Comparison of ENCODE assay signal across 23 mouse cellular contexts in the genomic region with DNA sequence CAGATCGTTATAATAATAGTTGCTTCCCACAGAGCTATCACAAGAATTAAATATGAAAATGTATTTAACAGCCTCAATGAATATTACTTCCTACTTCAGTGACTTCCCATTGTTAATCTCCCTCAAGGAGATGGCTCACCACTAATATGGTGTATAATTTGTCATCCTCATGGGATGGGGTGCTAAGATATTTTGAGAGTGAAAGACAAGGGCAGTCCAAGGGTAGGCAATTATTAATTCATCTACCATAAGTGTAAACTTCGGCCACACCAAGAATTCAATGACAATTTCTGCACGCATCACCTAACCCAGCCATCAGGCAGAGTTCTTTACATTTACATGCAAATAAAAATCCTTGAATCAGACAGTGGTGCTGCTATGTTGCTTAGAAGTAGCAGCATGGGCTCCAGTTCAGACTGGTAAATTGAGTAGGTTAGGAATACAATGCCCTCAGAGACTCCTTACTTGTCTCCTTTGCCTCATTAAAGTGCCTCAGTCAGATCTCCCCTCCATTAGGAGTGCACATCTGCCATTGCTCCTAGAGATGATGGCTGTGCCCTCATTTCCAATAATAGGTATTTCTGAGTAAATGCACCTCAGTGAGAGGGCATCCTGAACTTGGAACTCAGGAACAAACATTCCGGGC.
DNase-seq lines count a peak whose midpoint lies in the region; ATAC-seq lines count a peak whose summit lies in the region.
"Had no signal": no experiment of that assay in that cellular context is flagged by ENCODE, and none has a peak within 500 bp of the region (broad histone marks: within the 10 kb centered on the region; RNA-seq: fewer than 3 reads in every experiment).

No protein-coding gene starts in this region.

- H3K27me3 ChIP-seq in embryonic facial prominence, embryonic 14.5 days (replicated peaks; ENCODE audit: control insufficient read depth, insufficient read depth, low read length), result no peaks in the 10 kb centered on the region
- no peaks in the 10 kb centered on the region for H3K27me3 ChIP-seq in embryonic facial prominence, embryonic 10.5 days (replicated peaks; ENCODE audit: low read depth, poor library complexity, severe bottlenecking)
- no peaks in the 10 kb centered on the region for H3K27me3 ChIP-seq in hindbrain, embryonic 13.5 days
- H3K27me3 ChIP-seq in hindbrain, embryonic 10.5 days (ENCODE audit: insufficient read depth, poor library complexity, severe bottlenecking), result no peaks in the 10 kb centered on the region
- H3K27me3 ChIP-seq: forebrain, embryonic 15.5 days; intestine, embryonic 15.5 days; neural tube, embryonic 13.5 days had no signal

- no peak overlapping the region for H3K27ac ChIP-seq in embryonic facial prominence, embryonic 14.5 days (replicated peaks; ENCODE audit: low read depth, low read length)
- H3K27ac ChIP-seq in embryonic facial prominence, embryonic 10.5 days (replicated peaks), result no peak overlapping the region
- no peak overlapping the region for H3K27ac ChIP-seq in hindbrain, embryonic 13.5 days
- H3K27ac ChIP-seq in hindbrain, embryonic 10.5 days, result no peak overlapping the region
- H3K27ac ChIP-seq: forebrain, embryonic 15.5 days; intestine, embryonic 15.5 days; neural tube, embryonic 13.5 days had no signal

- no peak overlapping the region for H3K4me2 ChIP-seq in embryonic facial prominence, embryonic 14.5 days (ENCODE audit: low read depth, low read length)
- no peak overlapping the region for H3K4me2 ChIP-seq in hindbrain, embryonic 13.5 days
- H3K4me2 ChIP-seq: forebrain, embryonic 15.5 days; heart, embryonic 11.5 days; intestine, embryonic 15.5 days; neural tube, embryonic 13.5 days had no signal

- no peaks in the 10 kb centered on the region for H3K4me1 ChIP-seq in embryonic facial prominence, embryonic 14.5 days (ENCODE audit: control insufficient read depth, insufficient read depth, low read length)
- no peaks in the 10 kb centered on the region for H3K4me1 ChIP-seq in embryonic facial prominence, embryonic 10.5 days
- 0 out of 2 replicates have a peak, but pooled peaks cover 3% of the 10 kb centered on the region for H3K4me1 ChIP-seq in hindbrain, embryonic 13.5 days (replicated peaks)
- H3K4me1 ChIP-seq in hindbrain, embryonic 10.5 days (replicated peaks), result no peaks in the 10 kb centered on the region
- H3K4me1 ChIP-seq: forebrain, embryonic 15.5 days; intestine, embryonic 15.5 days; neural tube, embryonic 13.5 days had no signal

- H3K9me3 ChIP-seq in embryonic facial prominence, embryonic 14.5 days (ENCODE audit: control insufficient read depth, low read length), result no peaks in the 10 kb centered on the region
- no peaks in the 10 kb centered on the region for H3K9me3 ChIP-seq in embryonic facial prominence, embryonic 10.5 days
- no peaks in the 10 kb centered on the region for H3K9me3 ChIP-seq in hindbrain, embryonic 13.5 days
- H3K9me3 ChIP-seq in hindbrain, embryonic 10.5 days, result no peaks in the 10 kb centered on the region
- H3K9me3 ChIP-seq: forebrain, embryonic 15.5 days; intestine, embryonic 15.5 days; neural tube, embryonic 13.5 days had no signal

- no peaks in the 10 kb centered on the region for H3K36me3 ChIP-seq in embryonic facial prominence, embryonic 14.5 days (ENCODE audit: control insufficient read depth, insufficient read depth, low read length)
- H3K36me3 ChIP-seq in embryonic facial prominence, embryonic 10.5 days (replicated peaks), result no peaks in the 10 kb centered on the region
- no peaks in the 10 kb centered on the region for H3K36me3 ChIP-seq in hindbrain, embryonic 13.5 days
- H3K36me3 ChIP-seq in hindbrain, embryonic 10.5 days, result no peaks in the 10 kb centered on the region
- H3K36me3 ChIP-seq: forebrain, embryonic 15.5 days; intestine, embryonic 15.5 days; neural tube, embryonic 13.5 days had no signal

- WGBS in embryonic facial prominence, embryonic 14.5 days, result 83% methylated on average over 4 of the region's 4 CpGs
- WGBS in embryonic facial prominence, embryonic 10.5 days, result 87% methylated on average over 4 of the region's 4 CpGs
- WGBS in hindbrain, embryonic 13.5 days, result 71% methylated on average over 4 of the region's 4 CpGs
- 77% methylated on average over 4 of the region's 4 CpGs for WGBS in hindbrain, embryonic 10.5 days

- H3K4me3 ChIP-seq in embryonic facial prominence, embryonic 14.5 days (ENCODE audit: low read depth, low read length), result no peak overlapping the region
- no peak overlapping the region for H3K4me3 ChIP-seq in embryonic facial prominence, embryonic 10.5 days
- H3K4me3 ChIP-seq in hindbrain, embryonic 13.5 days, result no peak overlapping the region
- H3K4me3 ChIP-seq in hindbrain, embryonic 10.5 days, result no peak overlapping the region
- H3K4me3 ChIP-seq: forebrain, embryonic 15.5 days; intestine, embryonic 15.5 days; myocyte; neural tube, embryonic 13.5 days had no signal

- peak; percentile 87 for ATAC-seq in embryonic facial prominence, embryonic 14.5 days (ENCODE audit: low read depth)
- ATAC-seq in hindbrain, embryonic 13.5 days (ENCODE audit: low FRiP score), result peak; percentile 49; the same call in 1 of the 2 replicates
- ATAC-seq: forebrain, embryonic 15.5 days; intestine, embryonic 15.5 days had no signal

- peak; percentile 26 for DNase-seq in embryonic facial prominence, embryonic 14.5 days (ENCODE audit: low spot score)
- no peak for DNase-seq in embryonic facial prominence, embryonic 10.5 days (ENCODE audit: low spot score)
- DNase-seq in hindbrain, embryonic 10.5 days (ENCODE audit: low spot score), result no peak
- DNase-seq in brain, adult 2 months (ENCODE audit: low read depth, low spot score), result peak; percentile 8
- peak; percentile 20 for DNase-seq in retina, postnatal 1 day
- no peak for DNase-seq in spleen, postnatal 14 days (ENCODE audit: low spot score in 2 of 2)
- DNase-seq: adrenal gland, postnatal 10 days; cerebellum, adult 11 months; cerebellum, adult 9-11 months; gastrocnemius, postnatal 14 days; heart, adult 11 months; kidney, adult 9 months; kidney, postnatal 14 days; lung, postnatal 4 days; right cerebral cortex, adult 18-20 months; thymus, adult 18-20 months; thymus, postnatal 4 days had no signal

- no peak overlapping the region for H3K9ac ChIP-seq in embryonic facial prominence, embryonic 14.5 days (ENCODE audit: low read depth, low read length)
- no peak overlapping the region for H3K9ac ChIP-seq in hindbrain, embryonic 13.5 days
- H3K9ac ChIP-seq: forebrain, embryonic 15.5 days; intestine, embryonic 15.5 days; neural tube, embryonic 13.5 days had no signal

Comparison
In these comparisons a context has a peak if more than half of its experiments do, and no peak if none do; other contexts are left out.
1. DNase-seq: peak in embryonic facial prominence, embryonic 14.5 days (single experiment), brain, adult 2 months (single experiment) and retina, postnatal 1 day (single experiment); none in embryonic facial prominence, embryonic 10.5 days (single experiment), hindbrain, embryonic 10.5 days (single experiment) and spleen, postnatal 14 days (0 of 2).